Mouse (Mus musculus) liver, adult 2 months (tissue): ENCODE measurements at regions not wholly inside any gene's neighbourhood (a gene's known extent, or its start where the extent isn't known, plus 50 kb on each side); places are given as distances from the start of the nearest gene placed in this dataset.

ENCODE experiments used
- CTCF ChIP-seq: fragments of 200-500 bp; IDR thresholded peaks from 2 replicates; pipeline ENCODE4 v1.5.1; 2011; ENCODE audit warnings: low read depth, low read length, control low read depth
- POLR2A ChIP-seq: fragments of 200-500 bp; IDR thresholded peaks from 2 replicates; pipeline ENCODE4 v1.6.1; 2011; ENCODE audit warnings: low read length, control low read depth; ENCODE audit not compliant: insufficient read depth; ENCODE audit errors: extremely low read depth

DNA sequence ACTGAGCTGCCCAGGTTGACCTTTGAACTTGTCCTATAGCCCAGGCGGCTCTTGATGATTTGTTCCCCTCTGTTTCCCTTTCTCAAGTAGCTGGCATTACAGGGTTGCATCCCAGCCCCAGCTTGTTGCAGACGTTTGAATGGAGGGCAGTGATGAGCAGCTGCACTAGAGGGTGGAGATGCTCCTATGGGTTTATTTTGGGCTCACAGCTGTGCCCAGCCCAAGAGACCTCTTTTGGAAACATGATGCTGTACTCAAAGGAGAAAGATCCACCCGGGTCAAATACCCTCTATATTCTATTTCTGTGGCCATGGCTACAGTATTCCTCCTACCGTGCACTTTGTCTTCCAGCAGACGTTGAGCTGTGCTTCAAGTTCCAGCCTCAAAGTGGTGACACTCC lies 109.0 kb upstream of the Shb start:
- TF ChIP-seq CTCF: no peak
- no peak for TF ChIP-seq POLR2A
